In genomic region chr10:128337306-128338181, GRCm38 (mm10) we compare ENCODE assay signal across 8 mouse cellular contexts. TPM values are rescaled to one million over a fixed set of nuclear protein-coding genes. Genes with fewer than 3 reads are reported as not detected.
DNase-seq lines count a peak whose midpoint lies in the region; ATAC-seq and TF ChIP-seq lines count a peak whose summit lies in the region.

Cs (plus strand) TSS chr10:128337734.

- H3K4me2 ChIP-seq in kidney, embryonic 14.5 days (replicated peaks; ENCODE audit: low read depth, low read length): peak within 1 kb of the TSS; percentile 85
- peak within 1 kb of the TSS; percentile 73 for H3K4me2 ChIP-seq in limb, embryonic 15.5 days

- peaks cover 7% of the 10 kb centered on the region for H3K36me3 ChIP-seq in kidney, embryonic 14.5 days (ENCODE audit: control insufficient read depth, insufficient read depth, low read length)
- no peaks in the 10 kb centered on the region for H3K36me3 ChIP-seq in limb, embryonic 15.5 days

- peak within 1 kb of the TSS; percentile 82 for H3K27ac ChIP-seq in bone marrow macrophage, adult 2 months (ENCODE audit: insufficient read depth, low read depth, low read length)
- peak within 1 kb of the TSS; percentile 67 for H3K27ac ChIP-seq in embryonic fibroblast, embryonic 13.5 days (ENCODE audit: insufficient read depth, low read length)
- H3K27ac ChIP-seq in kidney, embryonic 14.5 days (ENCODE audit: low read depth, low read length): peak within 1 kb of the TSS; percentile 87
- peak within 1 kb of the TSS; percentile 93 for H3K27ac ChIP-seq in limb, embryonic 15.5 days

- peak within 1 kb of the TSS; percentile 91 for H3K4me3 ChIP-seq in bone marrow macrophage, adult 2 months (ENCODE audit: insufficient read depth, low read length)
- peak within 1 kb of the TSS; percentile 92 for H3K4me3 ChIP-seq in embryonic fibroblast, embryonic 13.5 days (ENCODE audit: insufficient read depth, low read length)
- H3K4me3 ChIP-seq in kidney, embryonic 14.5 days (ENCODE audit: low read length): peak within 1 kb of the TSS; percentile 86
- H3K4me3 ChIP-seq in limb, embryonic 15.5 days: peak within 1 kb of the TSS; percentile 94

- DNase-seq in A20 (ENCODE audit: low read depth, low spot score): peak; percentile 98
- peak; percentile 97 to 98 for DNase-seq in heart, adult 9 months (ENCODE audit: low spot score in 2 of 2)
- peak; percentile 88 to 92 for DNase-seq in monocyte, adult 2 months (ENCODE audit: low read depth in 1 of 2, low spot score in 2 of 2)
- DNase-seq in spleen, postnatal 36 days (ENCODE audit: low spot score in 2 of 2): peak; percentile 96 to 97

- no peaks in the 10 kb centered on the region for H3K27me3 ChIP-seq in kidney, embryonic 14.5 days (ENCODE audit: control insufficient read depth, insufficient read depth, low read length)
- no peaks in the 10 kb centered on the region for H3K27me3 ChIP-seq in limb, embryonic 15.5 days

- no peak for TF ChIP-seq CTCF in bone marrow macrophage, adult 2 months (IDR thresholded peaks at IDR 0.05; ENCODE audit: low read depth, low read length)
- TF ChIP-seq CTCF in embryonic fibroblast, embryonic 13.5 days (IDR thresholded peaks at IDR 0.05; ENCODE audit: borderline replicate concordance, insufficient read depth, low read length): no peak

- under 1% methylated on average over 61 of the region's 61 CpGs for WGBS in kidney, embryonic 14.5 days
- 1% methylated on average over 61 of the region's 61 CpGs for WGBS in limb, embryonic 15.5 days

- TF ChIP-seq POLR2A in bone marrow macrophage, adult 2 months (IDR thresholded peaks at IDR 0.05; ENCODE audit: borderline replicate concordance, low read depth, low read length): no peak
- TF ChIP-seq POLR2A in embryonic fibroblast, embryonic 13.5 days (IDR thresholded peaks at IDR 0.05; ENCODE audit: low read depth, low read length): peak; percentile 80

- H3K9me3 ChIP-seq in kidney, embryonic 14.5 days (ENCODE audit: control insufficient read depth, low read length): no peaks in the 10 kb centered on the region
- no peaks in the 10 kb centered on the region for H3K9me3 ChIP-seq in limb, embryonic 15.5 days

- peaks cover 17% of the 10 kb centered on the region for H3K4me1 ChIP-seq in bone marrow macrophage, adult 2 months (ENCODE audit: control insufficient read depth, insufficient read depth, low read length)
- H3K4me1 ChIP-seq in embryonic fibroblast, embryonic 13.5 days (ENCODE audit: control insufficient read depth, insufficient read depth, low read length): peaks cover 5% of the 10 kb centered on the region
- H3K4me1 ChIP-seq in kidney, embryonic 14.5 days (ENCODE audit: control insufficient read depth, insufficient read depth, low read length): peaks cover 20% of the 10 kb centered on the region
- peaks cover 19% of the 10 kb centered on the region for H3K4me1 ChIP-seq in limb, embryonic 15.5 days

- peak; percentile 98 for ATAC-seq in kidney, embryonic 14.5 days (ENCODE audit: low FRiP score, low TSS enrichment)
- peak; percentile 99 for ATAC-seq in limb, embryonic 15.5 days (ENCODE audit: insufficient number of reproducible peaks, low FRiP score, low TSS enrichment, low read depth)

- H3K9ac ChIP-seq in kidney, embryonic 14.5 days (ENCODE audit: low read depth, low read length): peak within 1 kb of the TSS; percentile 85
- peak within 1 kb of the TSS; percentile 85 for H3K9ac ChIP-seq in limb, embryonic 15.5 days

RNA-seq across cellular contexts. Expression of gene Cs, which starts in this region (rescaled TPM):
- polyA plus RNA-seq in bone marrow macrophage, adult 2 months (2012; ENCODE audit: insufficient read depth, insufficient read length, missing spikeins): 98.1 and 109 TPM in 2 replicates
- polyA plus RNA-seq in embryonic fibroblast, embryonic 13.5 days (2011; ENCODE audit: insufficient read length, low read depth, missing spikeins): 204 and 207 TPM in 2 replicates
- polyA plus RNA-seq in kidney, embryonic 14.5 days (2014; fragmentation: Nextera tagmentation; extraction: Ambion mirVana): 135 and 225 TPM in 2 replicates
- polyA plus RNA-seq in limb, embryonic 15.5 days (2015; fragmentation: Nextera tagmentation; extraction: Ambion mirVana): 173 and 189 TPM in 2 replicates

Comparison
In these comparisons a context has a peak if more than half of its experiments do, and no peak if none do; other contexts are left out.
1. Peak in every context shown above with its lines: DNase-seq, ATAC-seq, H3K4me3 ChIP-seq and H3K27ac ChIP-seq.